Mouse (Mus musculus) forebrain, postnatal 0 days (tissue): ENCODE results near the gene Atp2b2. TPM values are rescaled to one million over a fixed set of nuclear protein-coding genes. Genes with fewer than 3 reads are reported as not detected.

ENCODE experiments used
- ATAC-seq: fragments of 200-750 bp; cut with Nextera tagmentation; 2 replicates; pipeline ENCODE4 v1.8.0; 2017; ENCODE audit warnings: mild to moderate bottlenecking, moderate library complexity
- DNase-seq: peaks from one replicate; pipeline ENCODE4 v3.0.0-alpha.2; 2015
- H3K27ac ChIP-seq: fragments of 300-500 bp; sonication (generic); 2 replicates; pipeline ENCODE4 v1.5.1; 2014; ENCODE audit warnings: low read depth, mild to moderate bottlenecking, antibody characterized with exemption, low read length, moderate library complexity, mixed read lengths
- H3K27me3 ChIP-seq: fragments of 300-500 bp; sonication (generic); 2 replicates; pipeline ENCODE4 v1.6.1; 2014; ENCODE audit warnings: mild to moderate bottlenecking, low read length, mixed read lengths; ENCODE audit not compliant: insufficient read depth
- H3K36me3 ChIP-seq: fragments of 300-500 bp; sonication (generic); 2 replicates; pipeline ENCODE4 v1.6.1; 2014; ENCODE audit warnings: mild to moderate bottlenecking, moderate library complexity; ENCODE audit not compliant: insufficient read depth
- H3K4me1 ChIP-seq: fragments of 300-500 bp; sonication (generic); 2 replicates; pipeline ENCODE4 v1.6.1; 2014; ENCODE audit warnings: antibody characterized with exemption; ENCODE audit not compliant: insufficient read depth
- H3K4me2 ChIP-seq: fragments of 300-500 bp; sonication (generic); 2 replicates; pipeline ENCODE4 v1.6.1; 2014; ENCODE audit warnings: low read depth, mild to moderate bottlenecking, moderate library complexity
- H3K4me3 ChIP-seq: fragments of 300-500 bp; sonication (generic); 2 replicates; pipeline ENCODE4 v1.5.1; 2014; ENCODE audit warnings: low read depth, low read length, mixed read lengths
- H3K9ac ChIP-seq: fragments of 300-500 bp; sonication (generic); 2 replicates; pipeline ENCODE4 v1.6.1; 2014; ENCODE audit warnings: mild to moderate bottlenecking
- H3K9me3 ChIP-seq: fragments of 300-500 bp; sonication (generic); 2 replicates; pipeline ENCODE4 v1.6.1; 2016; ENCODE audit warnings: low read length
- CTCF ChIP-seq: sonication (generic); IDR thresholded peaks from 2 replicates; pipeline ENCODE4 v1.5.1; 2016; ENCODE audit warnings: antibody characterized with exemption, control low read depth, low read depth
- WGBS: fragments of 180-500 bp; shearing (Covaris S2); extraction: QIAGEN DNeasy Blood & Tissue Kit; methylation state at CpG from one replicate; pipeline ENCODE4 v1.1.7; 2014; 5-methylcytosine and 5-hydroxymethylcytosine counted together
- polyA plus RNA-seq: library from polyadenylated mRNA; unstranded; fragments of >200 nt; fragmentation: Nextera tagmentation; extraction: Ambion mirVana; gene quantifications from 2 replicates; pipeline ENCODE4 v1.2.1, GENCODE M21; 2015
- total RNA-seq: library from RNA; depleted of rRNA; stranded (reverse); fragments of >200 nt; gene quantifications from 2 replicates; pipeline ENCODE4 v1.2.3, GENCODE M21; 2014

The Atp2b2 gene
- total and polyA plus RNA-seq, 2 experiments from 2014 or later: 37.8 to 65.1 TPM

- peaks cover 35% of the 10 kb centered on the region for H3K36me3 ChIP-seq
- 93% methylated on average over 3 of the region's 3 CpGs for WGBS
- no peak for TF ChIP-seq CTCF
- H3K9me3 ChIP-seq: no peaks in the 10 kb centered on the region
- no peak overlapping the region for H3K4me3 ChIP-seq
- DNase-seq (no peak), ATAC-seq (no peak)
- no peak overlapping the region for H3K9ac ChIP-seq
- H3K27ac ChIP-seq: no peak overlapping the region
- H3K4me2 ChIP-seq: no peak overlapping the region
- no peaks in the 10 kb centered on the region for H3K27me3 ChIP-seq
- no peaks in the 10 kb centered on the region for H3K4me1 ChIP-seq
These were observed 225.7 kb downstream of the Atp2b2 start for GRCm38 (mm10) chr6:113816690-113817089.

GRCm38 (mm10) chr6:113811462-113811861 lies 231.0 kb downstream of the Atp2b2 start:
- no peak for TF ChIP-seq CTCF
- 61% methylated on average over 1 of the region's 1 CpGs for WGBS
- DNase-seq (no peak), ATAC-seq (no peak)
- no peak overlapping the region for H3K27ac ChIP-seq
- H3K4me2 ChIP-seq: no peak overlapping the region
- no peaks in the 10 kb centered on the region for H3K4me1 ChIP-seq
- no peaks in the 10 kb centered on the region for H3K9me3 ChIP-seq
- no peak overlapping the region for H3K9ac ChIP-seq
- no peak overlapping the region for H3K4me3 ChIP-seq
- H3K36me3 ChIP-seq: peaks cover 68% of the 10 kb centered on the region
- H3K27me3 ChIP-seq: no peaks in the 10 kb centered on the region

GRCm38 (mm10) chr6:113810667-113811066 lies 231.7 kb downstream of the Atp2b2 start:
- WGBS: 57% methylated on average over 4 of the region's 4 CpGs
- no peak overlapping the region for H3K4me3 ChIP-seq
- ATAC-seq (no peak), DNase-seq (peak; percentile 16)
- TF ChIP-seq CTCF: no peak
- no peaks in the 10 kb centered on the region for H3K27me3 ChIP-seq
- no peaks in the 10 kb centered on the region for H3K4me1 ChIP-seq
- H3K9ac ChIP-seq: no peak overlapping the region
- H3K4me2 ChIP-seq: no peak overlapping the region
- H3K36me3 ChIP-seq: peaks cover 69% of the 10 kb centered on the region
- H3K9me3 ChIP-seq: no peaks in the 10 kb centered on the region
- H3K27ac ChIP-seq: no peak overlapping the region

DNA sequence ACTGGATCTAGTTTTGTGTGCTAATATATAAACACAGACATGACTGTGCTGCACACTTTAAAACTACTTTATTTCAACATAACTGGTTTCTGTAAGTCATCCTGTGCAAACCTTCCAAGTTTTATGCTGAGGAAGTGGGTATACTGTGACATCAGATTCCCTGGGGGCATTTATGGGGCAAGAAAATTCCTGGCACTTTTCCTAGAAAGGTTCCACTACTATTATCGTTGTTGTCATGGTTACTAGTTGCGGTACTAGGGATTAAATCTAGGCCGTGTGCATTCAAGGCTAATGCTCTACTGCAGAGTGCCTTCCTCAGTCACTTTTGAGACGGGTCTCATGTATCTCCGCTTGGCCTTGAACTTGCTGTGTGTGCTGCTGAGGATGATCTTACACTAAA lies 236.2 kb downstream of the Atp2b2 start:
- 0 out of 2 replicates have a peak, but pooled peaks cover 7% of the 10 kb centered on the region for H3K9me3 ChIP-seq
- H3K9ac ChIP-seq: no peak overlapping the region
- H3K27me3 ChIP-seq: no peaks in the 10 kb centered on the region
- H3K27ac ChIP-seq: no peak overlapping the region
- no peak overlapping the region for H3K4me2 ChIP-seq
- ATAC-seq: no peak
- no peak for TF ChIP-seq CTCF
- no peaks in the 10 kb centered on the region for H3K4me1 ChIP-seq
- WGBS: 60% methylated on average over 5 of the region's 5 CpGs
- no peak overlapping the region for H3K4me3 ChIP-seq
- DNase-seq: no peak
- H3K36me3 ChIP-seq: peaks cover 78% of the 10 kb centered on the region

- no peak for ATAC-seq
- Histone ChIP-seq H3K27ac (no peak overlapping the region), H3K9ac (no peak overlapping the region), H3K27me3 (no peaks in the 10 kb centered on the region), H3K4me1 (no peaks in the 10 kb centered on the region), H3K9me3 (0 out of 2 replicates have a peak, but pooled peaks cover 7% of the 10 kb centered on the region), H3K36me3 (peaks cover 51% of the 10 kb centered on the region), H3K4me2 (no peak overlapping the region), H3K4me3 (no peak overlapping the region)
- TF ChIP-seq CTCF: no peak
- no peak for DNase-seq
These were observed 241.2 kb downstream of the Atp2b2 start for GRCm38 (mm10) chr6:113801233-113801632.

DNA sequence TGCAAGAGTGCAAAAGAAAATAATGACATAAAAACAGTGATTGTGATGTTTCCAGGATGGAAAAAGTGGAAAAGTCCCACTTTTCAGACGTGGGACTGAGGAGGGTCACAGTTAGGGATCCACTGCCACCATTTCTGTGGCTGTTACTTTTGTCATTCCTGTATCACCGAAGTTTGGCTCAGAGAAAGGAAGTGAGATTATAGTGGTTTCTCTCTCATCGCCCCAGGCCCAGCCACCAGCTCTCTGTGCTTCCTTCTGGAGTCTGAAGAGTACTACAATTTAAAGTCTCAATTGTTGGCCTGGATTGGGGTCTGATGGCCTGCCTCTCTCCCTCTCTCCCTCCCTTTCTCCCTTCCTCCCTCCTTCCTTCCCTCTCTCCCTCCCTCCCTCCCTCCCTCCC lies 242.5 kb downstream of the Atp2b2 start:
- Histone ChIP-seq H3K9me3 (0 out of 2 replicates have a peak, but pooled peaks cover under 1% of the 10 kb centered on the region), H3K27me3 (no peaks in the 10 kb centered on the region), H3K36me3 (peaks cover 43% of the 10 kb centered on the region), H3K9ac (no peak overlapping the region), H3K4me3 (no peak overlapping the region), H3K27ac (no peak overlapping the region), H3K4me1 (peaks cover 6% of the 10 kb centered on the region; the same call in 1 of the 2 replicates), H3K4me2 (no peak overlapping the region)
- no peak for DNase-seq
- 64% methylated on average over 3 of the region's 3 CpGs for WGBS
- TF ChIP-seq CTCF: no peak
- no peak for ATAC-seq

GRCm38 (mm10) chr6:113799349-113799748 lies 243.1 kb downstream of the Atp2b2 start:
- 25% methylated on average over 9 of the region's 9 CpGs for WGBS
- no peak overlapping the region for H3K9ac ChIP-seq

More at GRCm38 (mm10) chr6:113799349-113799748, 243.1 kb downstream of the Atp2b2 start:
- H3K4me1 ChIP-seq: peaks cover 11% of the 10 kb centered on the region; the same call in 1 of the 2 replicates
- ATAC-seq (peak; percentile 4; the same call in 1 of the 2 replicates), DNase-seq (peak; percentile 31)
- H3K27me3 ChIP-seq: no peaks in the 10 kb centered on the region
- H3K9me3 ChIP-seq: no peaks in the 10 kb centered on the region
- no peak overlapping the region for H3K4me3 ChIP-seq
- TF ChIP-seq CTCF: no peak
- H3K4me2 ChIP-seq: no peak overlapping the region
- peaks cover 38% of the 10 kb centered on the region for H3K36me3 ChIP-seq
- H3K27ac ChIP-seq: 0 out of 2 replicates have a peak overlapping the region, but pooled peaks have one; percentile 17
